Mouse (Mus musculus): Measurements from ENCODE around the gene Hivep3. TPM values are rescaled to one million over a fixed set of nuclear protein-coding genes. Genes with fewer than 3 reads are reported as not detected.

Hivep3 gene
- total RNA-seq, 2 experiments from 2014 or later = 0.15 to 2.1 TPM

DNA sequence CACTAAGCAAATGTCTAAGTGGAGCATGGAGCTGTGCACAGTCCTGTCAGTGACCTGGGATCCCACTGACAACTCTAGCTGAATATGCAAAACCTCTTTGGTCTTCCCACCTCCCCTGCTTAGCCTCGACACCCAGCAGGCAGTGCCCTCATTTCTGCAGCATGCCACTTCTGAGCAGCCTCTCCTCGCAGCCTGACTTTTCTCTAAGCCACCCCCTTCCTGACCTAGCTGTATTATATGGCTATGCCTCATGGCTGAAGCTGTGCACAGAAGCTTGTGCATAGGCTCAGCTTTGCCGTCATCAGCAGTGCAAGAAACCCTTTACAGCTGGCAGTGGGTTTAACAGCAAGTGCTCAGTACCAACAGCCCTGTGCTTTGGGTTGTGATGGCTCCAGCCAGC is 163.0 kb downstream of the Hivep3 start:
- ATAC-seq (replicated peaks; ENCODE audit: low FRiP score, poor library complexity, severe bottlenecking) = no peak

DNA sequence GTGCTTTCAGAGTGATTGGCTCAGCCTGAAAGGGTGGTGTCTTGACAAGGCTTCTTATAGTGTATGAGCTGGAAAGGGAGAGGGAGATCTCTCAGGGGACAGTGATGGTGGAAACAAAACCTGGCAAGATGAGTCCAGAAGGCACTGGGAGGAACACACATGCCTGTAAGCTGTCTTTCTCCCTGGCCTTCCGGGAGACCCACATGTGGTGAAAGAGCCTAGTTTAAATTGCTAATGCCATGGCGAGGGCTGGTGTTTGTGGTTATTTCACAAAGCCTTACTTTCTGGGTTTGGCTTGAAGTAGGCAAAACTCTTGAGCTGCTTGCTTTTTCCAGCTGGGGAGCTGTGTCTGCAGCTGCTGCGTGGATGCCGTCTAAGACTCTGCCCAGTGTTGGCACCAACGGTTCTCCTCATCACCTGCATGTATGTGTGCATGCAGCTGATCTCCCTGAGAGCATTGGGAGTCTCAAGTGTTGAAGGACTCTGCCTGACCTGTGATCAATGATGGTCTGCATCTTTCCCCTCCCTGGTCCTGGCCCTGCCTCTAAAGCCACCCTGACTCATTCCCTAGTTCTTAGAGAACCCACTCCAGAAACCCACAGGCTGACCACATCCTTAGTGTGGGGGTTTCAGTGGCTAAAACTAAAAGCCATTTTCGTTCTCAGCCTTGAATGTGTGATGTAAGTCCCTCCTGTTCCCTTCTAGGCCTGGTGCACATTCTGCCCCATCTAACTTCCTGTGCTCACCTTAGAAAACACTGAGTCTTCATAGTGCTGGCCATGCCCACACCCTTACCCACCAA is 163.7 kb downstream of the Hivep3 start:
- no peak for ATAC-seq (replicated peaks; ENCODE audit: low FRiP score, poor library complexity, severe bottlenecking)

DNA sequence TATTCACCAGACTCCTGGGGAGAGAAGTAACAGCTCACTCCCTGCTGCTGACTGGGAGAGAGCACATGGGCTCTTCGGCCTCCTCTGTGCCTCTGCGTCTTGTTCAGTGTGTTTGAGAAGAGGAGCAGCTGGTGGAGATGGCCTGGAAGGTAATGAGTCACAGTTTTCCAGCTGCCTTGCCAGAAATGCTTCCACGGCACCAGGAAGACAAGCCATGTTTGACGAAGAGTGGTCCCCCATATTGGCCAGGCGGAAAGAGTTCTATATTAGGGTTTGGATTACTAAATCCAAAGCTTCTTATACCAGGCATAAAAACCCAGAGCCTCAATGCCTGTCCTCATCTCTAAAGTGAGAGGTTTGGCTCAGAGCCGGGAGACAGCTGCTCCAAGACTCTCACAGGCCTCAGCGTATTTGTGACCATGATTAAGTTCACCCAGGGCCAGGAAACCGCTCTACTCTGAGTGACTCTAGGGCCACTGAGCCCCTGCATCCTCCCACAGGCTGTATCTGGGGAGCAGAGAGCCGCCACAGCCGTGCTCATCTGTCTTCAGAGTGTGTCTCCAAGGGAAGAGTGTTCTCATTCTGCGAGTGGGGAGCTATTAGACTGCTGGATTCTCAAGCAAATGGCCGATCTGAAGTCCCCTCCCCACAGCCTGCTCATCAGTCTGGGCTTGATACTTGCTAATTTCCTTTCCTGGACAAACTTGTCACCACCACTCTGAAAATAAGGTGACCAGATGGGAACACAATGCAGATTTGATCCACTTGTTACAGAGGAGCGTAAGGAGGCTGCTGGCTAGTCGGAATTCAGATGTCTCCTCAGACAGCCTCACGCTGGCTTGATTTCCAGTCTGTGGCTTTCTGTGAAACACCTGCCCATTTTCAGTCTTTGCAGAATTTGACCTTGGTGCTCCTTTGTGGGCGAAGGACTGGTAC is 168.2 kb downstream of the Hivep3 start:
- no peak for ATAC-seq (replicated peaks; ENCODE audit: low FRiP score, poor library complexity, severe bottlenecking)

DNA sequence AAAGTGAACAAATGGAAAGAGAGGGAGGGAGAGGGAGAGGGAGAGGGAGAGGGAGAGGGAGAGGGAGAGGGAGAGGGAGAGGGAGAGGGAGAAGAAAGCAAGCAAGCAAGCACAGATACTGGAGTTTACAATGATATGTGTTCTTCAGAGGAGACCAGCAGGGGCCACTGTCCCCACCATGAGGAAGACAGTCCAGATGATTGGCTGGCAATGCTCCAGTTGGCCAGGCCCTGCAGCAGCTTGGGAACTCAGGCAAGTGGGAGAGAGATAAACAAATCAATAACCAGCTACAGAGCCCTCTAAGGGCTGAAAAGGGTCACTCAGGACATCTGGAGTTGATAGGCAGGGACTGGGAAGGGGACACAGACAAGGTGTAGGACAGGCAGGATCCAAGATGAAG is 169.7 kb downstream of the Hivep3 start:
- ATAC-seq (replicated peaks; ENCODE audit: low FRiP score, poor library complexity, severe bottlenecking) = no peak

DNA sequence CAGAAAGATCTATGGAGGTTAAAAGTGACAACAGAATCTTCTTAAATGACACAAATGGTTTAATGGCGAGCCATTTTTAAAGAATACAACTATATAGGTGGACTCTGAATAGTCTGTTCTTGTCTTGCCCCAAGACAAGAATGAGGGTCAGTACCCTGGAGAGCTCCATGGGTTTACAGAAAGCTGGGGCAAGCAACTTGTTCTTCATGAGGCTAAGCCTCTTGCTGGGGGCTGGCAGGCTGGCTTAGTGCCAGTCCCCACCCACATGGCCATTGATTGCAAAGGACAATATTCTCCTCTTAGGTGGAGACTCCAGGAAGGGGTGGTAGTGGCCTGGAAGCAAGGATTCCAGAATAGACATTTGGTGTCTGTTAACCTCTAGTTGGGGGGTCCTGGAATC is 170.2 kb downstream of the Hivep3 start:
- no peak for ATAC-seq (replicated peaks; ENCODE audit: low FRiP score, poor library complexity, severe bottlenecking)

DNA sequence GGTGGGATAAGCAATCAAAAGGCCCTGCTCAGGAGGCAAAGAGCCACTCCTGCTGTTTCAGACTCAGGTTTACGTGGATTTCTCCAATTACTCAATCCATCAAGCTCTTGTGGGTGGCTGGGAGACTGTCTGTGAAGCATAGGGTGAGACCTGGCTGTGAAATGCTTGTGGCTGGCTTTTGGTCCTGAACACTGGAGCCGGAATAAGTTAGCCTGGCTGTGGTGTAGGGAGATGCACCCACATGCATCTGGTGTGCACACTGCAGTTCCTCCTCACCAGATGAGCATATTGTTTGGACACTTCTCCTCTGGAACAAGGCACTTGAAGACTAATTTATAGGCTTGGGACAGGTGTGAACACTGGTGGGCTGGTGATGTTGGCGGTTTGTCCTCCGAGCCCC is 170.7 kb downstream of the Hivep3 start:
- no peak for ATAC-seq (replicated peaks; ENCODE audit: low FRiP score, poor library complexity, severe bottlenecking)

DNA sequence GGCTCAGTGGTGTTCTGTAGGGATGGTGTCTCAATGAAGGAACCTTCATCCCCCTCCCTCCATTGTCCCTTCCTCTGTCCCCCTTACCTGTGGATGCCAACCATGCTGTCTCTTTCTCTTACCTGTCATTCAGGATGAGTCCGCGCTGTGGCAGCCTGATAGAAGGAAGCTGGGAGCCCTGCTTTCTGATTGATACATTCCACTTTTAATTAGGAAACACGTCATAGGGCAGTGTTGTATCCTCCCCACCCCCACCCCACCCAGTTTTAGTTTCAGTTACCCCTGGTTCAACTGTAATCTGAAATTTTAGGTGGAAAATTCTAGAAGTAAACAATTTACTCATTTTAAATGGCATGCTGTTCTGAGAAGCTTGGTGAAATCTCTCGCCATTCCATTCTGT is 173.5 kb downstream of the Hivep3 start:
- ATAC-seq (replicated peaks; ENCODE audit: low FRiP score, poor library complexity, severe bottlenecking) = no peak

DNA sequence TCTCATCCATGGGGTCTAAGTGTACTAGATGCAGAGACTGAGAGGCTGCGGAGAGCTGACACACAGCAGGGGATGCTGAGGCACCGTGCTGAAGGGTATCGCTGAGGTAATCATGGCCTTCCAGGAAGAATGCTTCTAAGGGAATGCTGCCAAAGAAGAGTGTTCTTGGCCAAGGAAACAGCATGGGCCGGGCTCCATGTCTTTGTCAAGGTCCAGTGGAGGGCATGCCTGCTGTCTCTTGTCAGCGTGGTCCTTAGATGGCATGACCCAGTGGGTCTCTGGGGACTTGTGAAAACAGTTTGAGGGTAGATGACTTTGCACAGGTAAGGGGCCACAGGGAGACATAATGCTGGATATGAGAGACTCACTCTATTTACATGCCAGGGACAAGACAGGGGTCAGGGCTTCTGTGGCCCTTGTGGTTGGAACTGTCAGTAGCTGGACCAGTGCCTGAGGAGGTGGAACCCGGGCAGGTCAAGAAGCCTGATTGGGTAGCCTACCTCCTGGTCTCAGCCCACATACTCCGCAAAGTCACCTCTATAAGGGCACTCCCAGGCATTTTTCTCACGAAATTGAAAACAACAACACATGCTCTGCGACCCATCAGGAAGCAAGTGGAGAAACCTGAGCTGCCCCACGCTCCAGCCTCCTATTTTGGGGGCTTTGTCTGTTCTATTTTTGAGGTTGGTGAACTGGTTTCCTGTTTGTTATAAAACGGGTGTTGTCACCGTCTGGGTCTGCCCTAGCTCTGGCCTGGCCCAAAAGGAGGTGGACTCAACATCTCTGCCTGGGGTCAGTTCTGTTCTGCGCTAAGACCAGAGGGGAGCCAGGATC is 177.7 kb downstream of the Hivep3 start:
- ATAC-seq (replicated peaks; ENCODE audit: low FRiP score, poor library complexity, severe bottlenecking) = no peak

DNA sequence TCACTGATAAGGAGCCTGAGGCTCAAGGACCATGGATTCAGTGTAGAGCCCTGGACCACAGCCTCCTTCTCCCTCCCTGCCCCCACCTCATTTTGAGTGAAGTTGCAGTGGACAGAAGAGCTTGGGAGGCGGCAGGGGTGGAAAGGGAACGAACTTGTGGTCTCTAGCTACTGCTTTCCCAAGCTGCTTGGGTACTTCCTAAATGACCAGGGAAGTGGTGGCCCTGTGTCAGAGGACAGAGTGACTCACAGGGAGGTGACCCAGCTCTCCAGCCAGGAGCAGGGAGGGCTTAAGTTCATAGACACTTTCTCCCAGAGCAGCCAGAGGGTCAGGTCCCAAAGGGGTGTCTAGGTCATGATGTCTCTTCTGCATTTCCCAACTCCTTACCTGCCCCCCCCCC is 178.6 kb downstream of the Hivep3 start:
- no peak for ATAC-seq (replicated peaks; ENCODE audit: low FRiP score, poor library complexity, severe bottlenecking)

DNA sequence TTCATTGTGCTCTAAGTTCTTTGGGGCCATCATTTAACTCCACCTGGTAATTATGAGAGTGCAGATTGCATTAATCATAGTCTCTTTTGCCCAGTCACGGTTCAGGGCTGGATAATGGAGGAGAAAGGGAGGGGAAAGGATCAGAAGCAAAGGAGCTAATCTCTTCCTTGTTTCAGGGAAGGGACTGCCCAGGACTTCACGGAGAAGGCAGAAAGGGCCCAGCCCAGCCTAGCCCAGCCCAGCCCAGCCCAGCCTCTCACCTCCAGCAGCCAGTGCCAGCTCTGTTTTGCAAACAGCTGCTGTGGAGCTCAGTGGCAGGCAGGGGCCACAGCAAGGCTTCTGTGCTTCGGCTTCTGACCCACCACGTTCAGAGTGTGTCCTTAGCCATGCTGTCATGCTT is 180.6 kb downstream of the Hivep3 start:
- no peak for ATAC-seq (replicated peaks; ENCODE audit: low FRiP score, poor library complexity, severe bottlenecking)

DNA sequence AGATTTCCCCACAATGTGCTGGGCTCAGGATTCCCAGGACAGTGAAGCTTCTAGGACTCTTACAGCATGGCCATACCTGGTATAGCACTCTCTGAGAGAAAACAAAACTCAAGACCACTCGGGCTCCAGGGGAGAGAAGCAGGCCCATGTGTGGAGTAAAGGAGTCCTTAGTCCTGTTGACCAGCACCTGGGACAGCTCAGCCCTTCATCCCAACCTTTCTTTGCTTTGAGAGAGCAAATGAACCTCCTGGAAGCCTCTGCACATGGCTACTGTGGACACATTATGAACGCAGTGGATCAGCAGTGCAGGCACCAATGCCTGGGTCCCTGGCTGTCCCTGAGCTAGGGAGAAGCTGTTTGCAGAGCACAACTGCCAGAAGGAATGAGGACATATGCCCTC is 181.5 kb downstream of the Hivep3 start:
- no peak for ATAC-seq (replicated peaks; ENCODE audit: low FRiP score, poor library complexity, severe bottlenecking)

DNA sequence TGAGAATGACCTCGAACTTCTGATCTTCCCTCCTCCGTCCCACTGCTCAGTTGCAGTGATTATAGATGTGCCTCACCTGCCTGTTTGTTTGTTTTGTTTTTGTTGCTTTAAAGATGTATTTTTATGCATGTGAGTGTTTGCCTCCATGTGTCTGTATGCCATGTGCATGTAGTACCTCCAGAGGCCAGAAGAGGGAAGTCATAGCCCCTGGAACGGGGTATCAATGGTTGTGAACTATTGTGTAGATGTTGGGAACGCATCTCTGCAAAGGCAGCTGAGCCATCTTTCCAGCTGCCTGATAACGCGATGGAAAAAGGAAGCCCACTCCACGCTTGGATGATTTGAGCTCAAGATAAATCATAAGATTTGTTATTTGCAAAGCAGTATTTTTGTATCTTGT is 183.9 kb downstream of the Hivep3 start:
- ATAC-seq (replicated peaks; ENCODE audit: low FRiP score, poor library complexity, severe bottlenecking) = no peak

DNA sequence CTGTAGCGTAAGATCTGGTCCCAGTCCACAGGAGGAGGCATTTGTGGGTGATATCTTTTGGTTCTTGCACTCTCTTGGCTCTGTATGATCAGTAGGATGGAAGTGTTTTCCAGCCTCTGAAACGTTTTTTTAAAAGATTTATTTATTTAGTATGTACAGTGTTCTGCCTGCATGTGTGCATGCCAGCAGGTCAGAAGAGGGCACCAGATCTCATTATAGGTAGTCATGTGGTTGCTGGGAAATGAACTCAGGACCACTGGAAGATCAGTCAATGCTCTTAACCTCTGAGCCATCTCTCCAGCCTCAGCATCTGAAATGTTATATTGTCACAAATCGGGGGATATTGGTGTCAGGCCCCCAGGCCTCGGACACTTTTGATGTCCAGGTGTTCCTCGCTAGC is 185.8 kb downstream of the Hivep3 start:
- no peak for ATAC-seq (replicated peaks; ENCODE audit: low FRiP score, poor library complexity, severe bottlenecking)

DNA sequence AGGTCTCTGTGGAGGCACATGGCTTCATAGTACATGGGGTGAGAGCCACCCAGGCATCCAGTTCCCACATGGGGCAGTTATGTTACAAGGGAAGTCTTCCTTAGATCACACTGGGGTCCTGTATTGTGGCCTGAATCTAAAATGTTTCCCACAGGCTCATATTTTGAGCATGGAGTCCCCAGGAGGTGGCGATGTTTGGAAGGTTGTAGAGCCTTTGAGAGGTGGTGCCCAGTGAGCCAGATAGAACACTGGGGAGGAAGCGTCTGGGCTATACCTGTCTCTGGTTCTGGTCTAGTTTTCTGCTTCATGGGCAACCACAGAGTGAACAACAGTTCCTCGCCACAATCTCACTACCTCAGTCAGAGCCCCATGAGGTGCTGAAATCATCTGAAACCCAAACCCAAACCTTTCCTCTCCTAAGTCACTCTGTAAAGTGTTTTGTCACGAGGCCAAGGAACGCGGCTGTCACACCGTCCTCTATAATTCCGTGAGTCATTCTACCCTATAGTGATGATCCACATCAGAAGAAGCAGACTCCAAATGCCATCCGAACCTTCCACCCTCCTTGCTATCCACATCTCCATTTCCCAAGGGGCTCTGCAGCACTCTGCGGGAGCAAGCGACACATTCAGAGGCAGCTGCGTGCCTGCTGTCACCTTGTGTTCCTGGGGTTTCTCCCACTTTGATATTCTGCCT is 187.6 kb downstream of the Hivep3 start:
- no peak for ATAC-seq (replicated peaks; ENCODE audit: low FRiP score, poor library complexity, severe bottlenecking)

DNA sequence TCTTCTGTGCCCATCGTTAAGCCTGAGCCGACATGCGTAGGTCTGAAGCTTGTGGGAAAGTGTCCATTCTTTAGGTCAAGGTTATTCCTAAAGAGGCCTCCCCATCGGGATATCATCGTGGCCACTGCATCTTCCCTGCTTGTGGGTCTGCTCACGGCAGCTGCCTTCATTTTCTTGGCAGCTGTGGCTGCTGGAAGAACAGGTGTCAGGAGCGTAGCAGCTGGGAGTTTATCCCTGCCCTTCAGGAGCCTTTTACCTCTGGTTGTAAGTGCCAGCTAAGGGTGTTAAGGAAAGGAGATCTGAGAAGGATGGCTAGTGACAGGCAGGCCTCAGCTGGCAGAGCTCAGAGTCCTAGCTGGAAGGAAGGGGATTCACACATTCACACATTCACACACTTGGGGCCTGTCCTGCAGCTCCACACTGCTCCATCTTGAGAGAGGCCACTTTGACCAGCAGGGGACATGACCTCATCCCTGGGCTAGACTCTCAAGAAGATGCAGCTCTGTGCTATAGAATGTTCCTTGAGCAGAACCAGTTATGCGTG is 188.2 kb downstream of the Hivep3 start:
- no peak for ATAC-seq (replicated peaks; ENCODE audit: low FRiP score, poor library complexity, severe bottlenecking)

DNA sequence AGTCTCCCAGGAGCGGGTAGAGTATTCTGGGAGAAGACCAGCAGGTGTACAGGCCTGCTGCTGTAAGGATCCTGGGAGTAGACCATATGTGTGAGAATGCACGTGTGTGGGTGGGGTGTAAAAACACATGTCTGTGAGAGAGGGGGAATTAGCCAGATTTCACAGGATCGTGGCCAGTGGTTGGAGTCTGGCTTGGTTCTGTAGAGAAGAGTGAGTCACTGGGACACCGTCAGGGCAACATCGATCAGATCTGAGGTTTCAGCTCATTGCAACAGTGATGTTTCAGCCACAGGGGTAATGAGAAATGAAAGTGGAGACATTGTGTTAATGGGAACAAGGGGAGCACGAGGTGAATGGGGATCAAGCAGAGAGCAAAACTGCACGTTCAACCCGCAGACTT is 189.4 kb downstream of the Hivep3 start:
- no peak for ATAC-seq (replicated peaks; ENCODE audit: low FRiP score, poor library complexity, severe bottlenecking)

DNA sequence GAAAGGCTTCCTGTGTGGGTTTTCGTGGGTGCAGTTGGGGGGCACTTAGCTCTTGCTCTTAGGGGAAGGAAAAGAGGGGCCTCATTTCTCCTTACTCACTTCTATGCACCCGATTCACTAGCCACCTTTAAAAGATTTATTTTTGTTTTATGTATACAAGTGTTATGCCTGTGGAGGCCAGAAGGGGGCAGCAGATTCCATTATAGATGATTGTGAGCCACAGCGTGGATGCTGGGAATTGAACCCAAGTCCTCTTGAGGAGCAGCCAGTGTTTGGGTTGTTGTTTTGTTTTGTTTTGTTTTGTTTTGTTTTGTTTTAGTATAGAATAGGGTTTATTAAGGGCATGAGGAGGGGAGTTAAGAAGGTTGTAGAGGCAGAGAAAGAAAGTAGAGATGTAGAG is 189.8 kb downstream of the Hivep3 start:
- ATAC-seq (replicated peaks; ENCODE audit: low FRiP score, poor library complexity, severe bottlenecking) = no peak

DNA sequence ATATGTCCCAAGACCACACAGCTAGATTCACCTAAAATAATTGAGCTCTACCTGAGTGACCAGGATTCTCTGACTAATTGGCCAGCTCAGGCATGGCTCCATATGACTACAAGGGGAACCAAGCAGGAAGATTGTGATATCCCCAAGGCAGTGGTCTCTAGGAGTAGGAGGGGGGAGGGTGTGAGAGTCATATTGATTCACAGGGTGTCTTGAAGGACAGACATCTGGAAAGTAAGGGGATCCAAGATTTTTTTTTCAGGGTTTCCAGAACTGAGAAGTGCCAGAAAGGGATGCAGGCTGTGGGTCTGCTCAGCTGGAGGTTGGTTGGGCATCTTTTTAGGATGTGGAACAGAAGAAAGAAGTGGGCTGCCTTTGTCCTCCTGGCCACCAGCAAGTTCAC is 191.5 kb downstream of the Hivep3 start:
- no peak for ATAC-seq (replicated peaks; ENCODE audit: low FRiP score, poor library complexity, severe bottlenecking)

DNA sequence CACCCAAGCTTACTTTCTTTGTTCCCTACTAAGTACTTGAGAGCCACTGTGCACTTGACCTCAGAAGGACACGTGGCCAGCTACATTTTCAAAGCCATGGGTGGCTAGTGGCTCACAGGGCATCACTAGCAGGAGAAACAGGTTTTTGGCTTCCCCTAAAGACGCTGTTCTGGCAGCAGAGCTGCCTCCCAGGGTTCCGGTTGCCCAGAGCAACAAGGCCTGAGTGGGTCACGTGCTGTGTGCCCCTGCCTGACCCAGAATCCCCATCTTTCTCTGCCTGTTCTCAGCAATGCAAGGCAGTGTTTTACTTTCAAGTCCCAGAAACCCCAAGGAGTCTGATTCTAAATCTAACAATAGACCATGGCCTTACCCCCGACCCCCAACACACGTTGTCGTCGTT is 198.3 kb downstream of the Hivep3 start:
- ATAC-seq (replicated peaks; ENCODE audit: low FRiP score, poor library complexity, severe bottlenecking) = no peak

Measured in erythroid progenitor cell, adult 5-6 weeks (primary cell).